Mouse (Mus musculus) kidney, embryonic 15.5 days (tissue): ENCODE results near the gene Dnajb13. TPM values are rescaled to one million over a fixed set of nuclear protein-coding genes. Genes with fewer than 3 reads are reported as not detected.
A peak's percentile ranks its signal among the peaks of the same experiment; 100 is the strongest.

Experiments used
- ATAC-seq: fragments of 200-750 bp; cut with Nextera tagmentation; replicated peaks from 2 replicates; pipeline ENCODE4 v1.8.0; 2017; ENCODE audit warnings: moderate TSS enrichment; ENCODE audit not compliant: low FRiP score
- H3K27ac ChIP-seq: fragments of 300-500 bp; sonication (generic); 2 replicates; pipeline ENCODE4 v1.5.1; 2015; ENCODE audit warnings: mild to moderate bottlenecking, inconsistent platforms
- H3K27me3 ChIP-seq: fragments of 300-500 bp; sonication (generic); 2 replicates; pipeline ENCODE4 v1.6.1; 2015; ENCODE audit warnings: inconsistent platforms
- H3K36me3 ChIP-seq: fragments of 300-500 bp; sonication (generic); 2 replicates; pipeline ENCODE4 v1.6.1; 2015; ENCODE audit warnings: inconsistent platforms
- H3K4me1 ChIP-seq: fragments of 300-500 bp; sonication (generic); 2 replicates; pipeline ENCODE4 v1.6.1; 2015; ENCODE audit warnings: inconsistent platforms
- H3K4me2 ChIP-seq: fragments of 300-500 bp; sonication (generic); 2 replicates; pipeline ENCODE4 v1.6.1; 2015; ENCODE audit warnings: moderate library complexity, mild to moderate bottlenecking, inconsistent platforms
- H3K4me3 ChIP-seq: fragments of 300-500 bp; sonication (generic); replicated peaks from 2 replicates; pipeline ENCODE4 v1.5.1; 2015; ENCODE audit warnings: mild to moderate bottlenecking, inconsistent platforms
- H3K9ac ChIP-seq: fragments of 300-500 bp; sonication (generic); 2 replicates; pipeline ENCODE4 v1.6.1; 2015; ENCODE audit warnings: mild to moderate bottlenecking, inconsistent platforms
- H3K9me3 ChIP-seq: fragments of 300-500 bp; sonication (generic); replicated peaks from 2 replicates; pipeline ENCODE4 v1.6.1; 2016; ENCODE audit warnings: inconsistent platforms
- WGBS: fragments of 180-500 bp; shearing (Covaris S2); methylation state at CpG from one replicate; pipeline ENCODE4 v1.1.7; 2015; ENCODE audit warnings: mixed read lengths; 5-methylcytosine and 5-hydroxymethylcytosine counted together
- polyA plus RNA-seq: library from polyadenylated mRNA; unstranded; fragments of >200 nt; fragmentation: Nextera tagmentation; extraction: Ambion mirVana; gene quantifications from 2 replicates; pipeline ENCODE4 v1.2.1, GENCODE M21; 2015

Gene Dnajb13
- polyA plus RNA-seq, 1 experiment from 2014 or later, result 0.40 TPM

DNA sequence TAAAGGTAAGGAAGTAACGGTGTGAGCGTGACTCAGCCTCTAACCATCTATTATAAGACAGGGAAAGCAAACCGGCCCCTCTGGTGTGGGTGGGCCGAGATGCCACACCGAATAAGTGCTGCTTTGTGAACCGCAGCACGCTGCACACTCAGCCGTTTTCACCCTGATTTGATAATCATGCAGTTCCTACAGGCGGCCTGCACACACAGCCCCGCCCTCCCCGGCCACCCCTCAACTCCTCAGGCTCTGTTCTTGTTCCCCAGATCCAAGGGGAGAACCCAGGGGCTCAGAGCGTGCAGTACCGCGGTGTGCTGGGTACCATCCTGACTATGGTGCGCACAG lies 35.0 kb downstream of the Dnajb13 start:
- Histone ChIP-seq H3K4me2 (peak overlapping the region; percentile 14; the same call in 1 of the 2 replicates), H3K9me3 (no peaks in the 10 kb centered on the region), H3K36me3 (no peaks in the 10 kb centered on the region), H3K27me3 (no peaks in the 10 kb centered on the region), H3K4me3 (no peak overlapping the region), H3K4me1 (peaks cover 16% of the 10 kb centered on the region), H3K27ac (peak overlapping the region; percentile 48; the same call in 1 of the 2 replicates), H3K9ac (no peak overlapping the region)
- ATAC-seq, result peak; percentile 66
- 60% methylated on average over 15 of the region's 15 CpGs for WGBS

- peak overlapping the region; percentile 14; the same call in 1 of the 2 replicates for H3K4me2 ChIP-seq
- no peak; the same call in none of the 2 replicates for ATAC-seq
- peaks cover 18% of the 10 kb centered on the region for H3K4me1 ChIP-seq
- H3K9ac ChIP-seq, result no peak overlapping the region
- no peaks in the 10 kb centered on the region for H3K27me3 ChIP-seq
- H3K9me3 ChIP-seq, result no peaks in the 10 kb centered on the region
- no peak overlapping the region for H3K27ac ChIP-seq
- WGBS, result 79% methylated on average over 20 of the region's 20 CpGs
- no peaks in the 10 kb centered on the region for H3K36me3 ChIP-seq
- H3K4me3 ChIP-seq, result no peak overlapping the region
These were observed 35.5 kb downstream of the Dnajb13 start for GRCm38 (mm10) chr7:100479100-100479822.

DNA sequence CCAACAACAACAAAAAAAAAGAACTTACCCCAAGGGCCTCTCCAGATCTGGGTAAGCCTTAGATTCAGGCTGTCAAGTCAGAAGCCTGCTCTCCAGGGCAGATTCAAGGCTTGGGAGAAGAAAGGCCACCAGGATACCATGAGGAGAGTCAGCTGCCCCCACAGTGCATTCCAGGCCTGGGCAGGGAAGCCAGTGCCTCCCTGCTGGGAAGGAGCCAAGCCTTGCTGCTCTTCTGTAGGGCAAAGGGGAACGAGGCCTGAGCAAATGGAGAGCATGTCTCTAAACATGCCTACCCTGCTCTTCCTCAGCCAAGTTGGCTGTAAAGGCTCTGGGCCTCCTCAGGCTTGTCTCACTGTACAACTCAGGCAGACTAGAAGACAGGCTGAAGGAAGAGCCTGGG lies 40.1 kb downstream of the Dnajb13 start:
- H3K27ac ChIP-seq, result no peak overlapping the region

GRCm38 (mm10) chr7:100473846-100474454 lies 40.8 kb downstream of the Dnajb13 start:
- H3K9me3 ChIP-seq, result no peaks in the 10 kb centered on the region
- H3K9ac ChIP-seq, result no peak overlapping the region
- no peak for ATAC-seq
- H3K4me1 ChIP-seq, result 0 out of 2 replicates have a peak, but pooled peaks cover 6% of the 10 kb centered on the region
- H3K27me3 ChIP-seq, result no peaks in the 10 kb centered on the region
- no peak overlapping the region for H3K27ac ChIP-seq
- no peak overlapping the region for H3K4me3 ChIP-seq
- 76% methylated on average over 9 of the region's 9 CpGs for WGBS
- no peak overlapping the region for H3K4me2 ChIP-seq
- H3K36me3 ChIP-seq, result peaks cover 16% of the 10 kb centered on the region

More for the DNA sequence above, 40.1 kb downstream of the Dnajb13 start:
- 64% methylated on average over 1 of the region's 1 CpGs for WGBS
- Histone ChIP-seq H3K9me3 (no peaks in the 10 kb centered on the region), H3K27me3 (no peaks in the 10 kb centered on the region), H3K4me2 (no peak overlapping the region), H3K4me1 (peaks cover 13% of the 10 kb centered on the region), H3K4me3 (no peak overlapping the region), H3K36me3 (peaks cover 9% of the 10 kb centered on the region), H3K9ac (no peak overlapping the region)
- ATAC-seq, result no peak

- Histone ChIP-seq H3K36me3 (peaks cover 27% of the 10 kb centered on the region), H3K4me1 (0 out of 2 replicates have a peak, but pooled peaks cover 6% of the 10 kb centered on the region), H3K9ac (no peak within 1 kb of the TSS), H3K4me2 (no peak within 1 kb of the TSS), H3K9me3 (no peaks in the 10 kb centered on the region), H3K27me3 (no peaks in the 10 kb centered on the region), H3K27ac (no peak within 1 kb of the TSS), H3K4me3 (no peak within 1 kb of the TSS)
- ATAC-seq, result no peak
- 58% methylated on average over 6 of the region's 6 CpGs for WGBS
These were observed 42.0 kb downstream of the Dnajb13 start, which contains the start of gene Ucp3 for GRCm38 (mm10) chr7:100472777-100473176. Ucp3 (plus strand) TSS chr7:100472990.

- WGBS, result 81% methylated on average over 1 of the region's 1 CpGs
- H3K4me3 ChIP-seq, result no peak overlapping the region
These were observed 43.4 kb downstream of the Dnajb13 start for GRCm38 (mm10) chr7:100471407-100471797.

GRCm38 (mm10) chr7:100470796-100471406 lies 43.9 kb downstream of the Dnajb13 start:
- H3K4me2 ChIP-seq, result no peak overlapping the region
- no peak overlapping the region for H3K9ac ChIP-seq
- peaks cover 28% of the 10 kb centered on the region for H3K36me3 ChIP-seq
- no peak overlapping the region for H3K27ac ChIP-seq
- H3K4me1 ChIP-seq, result peaks cover 5% of the 10 kb centered on the region
- no peak for ATAC-seq
- H3K9me3 ChIP-seq, result no peaks in the 10 kb centered on the region
- 92% methylated on average over 11 of the region's 11 CpGs for WGBS
- no peak overlapping the region for H3K4me3 ChIP-seq
- no peaks in the 10 kb centered on the region for H3K27me3 ChIP-seq

More at GRCm38 (mm10) chr7:100471407-100471797, 43.4 kb downstream of the Dnajb13 start:
- no peak overlapping the region for H3K27ac ChIP-seq
- no peak overlapping the region for H3K9ac ChIP-seq
- ATAC-seq, result no peak
- no peaks in the 10 kb centered on the region for H3K27me3 ChIP-seq
- 0 out of 2 replicates have a peak, but pooled peaks cover 6% of the 10 kb centered on the region for H3K4me1 ChIP-seq
- H3K36me3 ChIP-seq, result peaks cover 28% of the 10 kb centered on the region
- no peaks in the 10 kb centered on the region for H3K9me3 ChIP-seq
- H3K4me2 ChIP-seq, result no peak overlapping the region

DNA sequence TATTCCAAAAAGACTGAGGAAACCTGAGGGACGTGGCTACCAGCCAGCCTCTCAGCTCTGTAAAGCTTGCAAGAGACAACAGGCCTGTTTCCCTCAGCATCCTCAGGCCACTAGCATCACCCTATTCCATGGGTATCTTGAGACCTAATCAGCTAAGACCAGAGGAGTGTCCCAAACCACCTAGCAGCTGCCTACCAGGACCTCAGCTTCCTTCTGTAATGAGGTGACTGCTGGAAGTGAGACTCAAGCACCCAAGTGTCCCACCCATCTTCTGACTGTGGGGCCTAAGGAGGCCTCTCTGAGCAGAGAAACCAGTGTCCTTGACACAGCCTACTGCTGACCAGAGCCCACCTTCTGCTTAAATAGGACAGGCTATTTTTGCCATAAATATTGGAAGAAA lies 45.3 kb downstream of the Dnajb13 start:
- H3K27me3 ChIP-seq, result no peaks in the 10 kb centered on the region
- no peak for ATAC-seq
- no peak overlapping the region for H3K27ac ChIP-seq
- H3K9ac ChIP-seq, result no peak overlapping the region
- no peak overlapping the region for H3K4me3 ChIP-seq
- peaks cover 14% of the 10 kb centered on the region for H3K4me1 ChIP-seq
- no peaks in the 10 kb centered on the region for H3K9me3 ChIP-seq
- peaks cover 35% of the 10 kb centered on the region for H3K36me3 ChIP-seq
- WGBS, result 92% methylated on average over 1 of the region's 1 CpGs
- no peak overlapping the region for H3K4me2 ChIP-seq

DNA sequence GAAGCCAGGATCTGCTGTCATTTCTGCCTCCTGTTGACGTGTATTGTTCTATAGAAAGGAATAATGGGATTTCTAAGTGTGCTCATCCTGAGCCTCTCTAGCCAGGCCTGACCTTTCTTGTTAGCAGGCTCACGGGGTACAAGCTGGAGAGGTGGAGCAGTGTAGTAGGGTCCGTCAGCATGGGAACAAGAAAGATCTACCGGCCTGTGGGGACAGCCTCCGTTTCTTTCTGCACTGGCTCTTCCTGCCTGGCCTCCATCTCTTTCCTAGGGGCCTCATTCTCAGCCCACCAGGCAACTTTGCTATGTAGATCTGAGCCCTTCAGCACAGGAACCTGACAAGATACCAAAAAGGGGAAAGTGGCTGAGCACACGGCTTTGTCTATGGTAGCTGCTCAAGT lies 46.0 kb downstream of the Dnajb13 start:
- Histone ChIP-seq H3K4me1 (peaks cover 17% of the 10 kb centered on the region), H3K9ac (no peak overlapping the region), H3K4me2 (no peak overlapping the region), H3K36me3 (peaks cover 36% of the 10 kb centered on the region), H3K4me3 (no peak overlapping the region), H3K9me3 (no peaks in the 10 kb centered on the region), H3K27me3 (no peaks in the 10 kb centered on the region), H3K27ac (no peak overlapping the region)
- 89% methylated on average over 6 of the region's 6 CpGs for WGBS
- no peak for ATAC-seq

- H3K27me3 ChIP-seq, result no peaks in the 10 kb centered on the region
- 83% methylated on average over 11 of the region's 11 CpGs for WGBS
- H3K4me1 ChIP-seq, result peaks cover 21% of the 10 kb centered on the region
- H3K4me2 ChIP-seq, result no peak overlapping the region
- H3K36me3 ChIP-seq, result peaks cover 46% of the 10 kb centered on the region
- no peak overlapping the region for H3K9ac ChIP-seq
- H3K4me3 ChIP-seq, result no peak overlapping the region
- ATAC-seq, result peak; percentile 81
- H3K27ac ChIP-seq, result 0 out of 2 replicates have a peak overlapping the region, but pooled peaks have one; percentile 18
- no peaks in the 10 kb centered on the region for H3K9me3 ChIP-seq
These were observed 47.8 kb downstream of the Dnajb13 start for GRCm38 (mm10) chr7:100466781-100467510.

DNA sequence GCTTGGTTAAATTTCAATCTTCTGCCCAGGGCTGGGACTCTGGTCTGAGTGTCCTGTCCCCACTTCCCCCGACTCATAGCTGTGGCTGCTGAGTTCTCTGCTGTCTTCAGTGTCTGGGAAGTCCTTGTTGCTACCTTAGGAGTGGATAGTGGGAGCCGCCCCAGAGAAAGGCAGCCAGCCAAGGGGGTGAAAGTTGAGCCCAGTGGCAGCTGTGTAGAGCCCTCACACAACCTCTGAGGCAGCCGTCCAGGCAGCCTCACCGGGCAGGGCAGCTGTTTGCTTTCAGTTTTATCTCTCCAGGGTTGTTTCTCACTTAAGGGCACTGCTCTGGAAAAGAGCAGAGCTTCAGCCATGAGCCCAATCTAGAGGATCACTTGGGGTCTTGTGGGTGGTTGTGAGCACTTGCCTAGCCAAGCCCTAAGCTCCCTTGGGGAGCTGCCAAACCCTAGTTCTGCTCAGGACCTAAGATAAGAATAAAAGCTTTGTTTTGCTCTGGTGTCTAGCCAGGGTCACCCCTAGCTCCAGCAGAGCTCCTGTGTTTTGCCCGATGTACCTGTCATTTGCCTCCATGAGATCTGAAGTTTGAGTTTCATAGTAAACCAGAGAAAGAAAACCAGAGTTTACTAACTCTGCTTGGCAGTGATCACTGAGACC lies 49.0 kb downstream of the Dnajb13 start:
- Histone ChIP-seq H3K9ac (no peak overlapping the region), H3K27ac (peak overlapping the region; percentile 69), H3K36me3 (peaks cover 47% of the 10 kb centered on the region), H3K4me3 (no peak overlapping the region), H3K9me3 (no peaks in the 10 kb centered on the region), H3K4me2 (peak overlapping the region; percentile 15; the same call in 1 of the 2 replicates), H3K27me3 (no peaks in the 10 kb centered on the region), H3K4me1 (peaks cover 21% of the 10 kb centered on the region)
- 34% methylated on average over 5 of the region's 5 CpGs for WGBS
- peak; percentile 70 for ATAC-seq
